In the genomic region with DNA sequence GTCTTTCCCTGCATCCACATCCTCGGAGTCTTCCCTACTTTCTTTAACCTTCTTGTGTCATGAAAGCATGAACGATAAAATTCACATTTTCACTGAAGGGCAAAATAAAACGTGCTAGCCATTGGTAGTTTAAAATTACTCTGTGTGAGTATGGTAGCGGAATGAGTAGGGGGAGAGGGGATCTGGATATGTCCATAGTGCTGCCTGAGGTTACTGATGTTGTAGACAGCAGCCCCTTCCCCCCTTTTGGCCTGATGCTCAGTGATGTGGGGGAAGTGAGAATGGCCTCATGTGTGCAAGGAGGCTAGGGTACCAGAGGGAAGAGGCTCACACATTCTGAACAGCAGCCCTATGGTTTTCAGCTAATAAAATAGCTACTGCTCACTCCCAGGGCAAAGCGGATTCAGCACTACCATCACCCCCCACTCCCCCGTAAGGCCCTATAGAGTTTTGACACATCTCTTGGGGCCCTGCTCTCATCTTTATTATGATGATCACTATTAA, we compare ENCODE assay signal across 9 mouse cellular contexts. TPM values are rescaled to one million over a fixed set of nuclear protein-coding genes. Genes with fewer than 3 reads are reported as not detected.
A peak's percentile ranks its signal among the peaks of the same experiment; 100 is the strongest.
DNase-seq lines count a peak whose midpoint lies in the region; ATAC-seq and TF ChIP-seq lines count a peak whose summit lies in the region.
"Had no signal": no experiment of that assay in that cellular context is flagged by ENCODE, and none has a peak within 500 bp of the region (broad histone marks: within the 10 kb centered on the region; RNA-seq: fewer than 3 reads in every experiment).

No protein-coding gene starts in this region.

- no peaks in the 10 kb centered on the region for H3K79me2 ChIP-seq in heart, adult 2 months (replicated peaks; ENCODE audit: control insufficient read depth, insufficient read depth, low read length)
- peaks cover 65% of the 10 kb centered on the region for H3K79me2 ChIP-seq in C2C12 (ENCODE audit: control insufficient read depth, insufficient read depth)

- H3K27me3 ChIP-seq in heart, adult 2 months (ENCODE audit: control insufficient read depth, insufficient read depth, low read length): no peaks in the 10 kb centered on the region
- H3K27me3 ChIP-seq in C2C12 (ENCODE audit: control insufficient read depth, insufficient read depth, insufficient read length): no peaks in the 10 kb centered on the region
- H3K27me3 ChIP-seq in forebrain, embryonic 11.5 days (ENCODE audit: control insufficient read depth, insufficient read depth, low read length): peaks cover 20% of the 10 kb centered on the region
- no peaks in the 10 kb centered on the region for H3K27me3 ChIP-seq in limb, embryonic 14.5 days (ENCODE audit: control insufficient read depth, insufficient read depth, low read length)
- peaks cover 4% of the 10 kb centered on the region; the same call in 1 of the 2 replicates for H3K27me3 ChIP-seq in stomach, embryonic 16.5 days (ENCODE audit: control insufficient read depth, insufficient read depth, low read length)
- H3K27me3 ChIP-seq: CH12.LX had no signal

- TF ChIP-seq CTCF in heart, adult 2 months (IDR thresholded peaks at IDR 0.05): no peak
- TF ChIP-seq CTCF in C2C12 (IDR thresholded peaks at IDR 0.05; ENCODE audit: control insufficient read depth, insufficient read depth, insufficient read length): no peak

- H3K9me3 ChIP-seq in forebrain, embryonic 11.5 days (ENCODE audit: control insufficient read depth, low read length): no peaks in the 10 kb centered on the region
- no peaks in the 10 kb centered on the region for H3K9me3 ChIP-seq in limb, embryonic 14.5 days (ENCODE audit: control insufficient read depth, low read length)
- no peaks in the 10 kb centered on the region for H3K9me3 ChIP-seq in stomach, embryonic 16.5 days (replicated peaks; ENCODE audit: control insufficient read depth, low read length)

- 0 out of 2 replicates have a peak overlapping the region, but pooled peaks have one; percentile 46 for H3K9ac ChIP-seq in heart, adult 2 months (ENCODE audit: low read depth, low read length)
- peak overlapping the region; percentile 82; the same call in 1 of the 2 replicates for H3K9ac ChIP-seq in forebrain, embryonic 11.5 days (ENCODE audit: low read length)
- peak overlapping the region; percentile 93 for H3K9ac ChIP-seq in limb, embryonic 14.5 days (ENCODE audit: low read depth, low read length, severe bottlenecking)
- H3K9ac ChIP-seq in stomach, embryonic 16.5 days (ENCODE audit: low read length): peak overlapping the region; percentile 87

- H3K79me3 ChIP-seq in C2C12 (ENCODE audit: low read depth): peaks cover 51% of the 10 kb centered on the region

- no peak overlapping the region; the same call in 1 of the 2 replicates for H3K27ac ChIP-seq in heart, adult 2 months
- H3K27ac ChIP-seq in forebrain, embryonic 11.5 days (ENCODE audit: low read depth, low read length): no peak overlapping the region
- H3K27ac ChIP-seq in limb, embryonic 14.5 days (replicated peaks; ENCODE audit: low read depth, low read length): peak overlapping the region; percentile 94
- H3K27ac ChIP-seq in stomach, embryonic 16.5 days (ENCODE audit: low read length): peak overlapping the region; percentile 94; the same call in 1 of the 2 replicates

- peaks cover 4% of the 10 kb centered on the region for H3K36me3 ChIP-seq in heart, adult 2 months (ENCODE audit: control insufficient read depth, insufficient read depth, low read length)
- peaks cover 4% of the 10 kb centered on the region for H3K36me3 ChIP-seq in C2C12 (ENCODE audit: control insufficient read depth, insufficient read depth)
- no peaks in the 10 kb centered on the region for H3K36me3 ChIP-seq in forebrain, embryonic 11.5 days (ENCODE audit: control insufficient read depth, insufficient read depth, low read length)
- H3K36me3 ChIP-seq in limb, embryonic 14.5 days (ENCODE audit: control insufficient read depth, insufficient read depth, low read length): peaks cover 4% of the 10 kb centered on the region; the same call in 1 of the 2 replicates
- H3K36me3 ChIP-seq in stomach, embryonic 16.5 days (ENCODE audit: control insufficient read depth, insufficient read depth, low read length): no peaks in the 10 kb centered on the region

- ATAC-seq in forebrain, embryonic 11.5 days (replicated peaks; ENCODE audit: low FRiP score): no peak
- ATAC-seq in limb, embryonic 14.5 days (ENCODE audit: low FRiP score, low read depth): no peak
- no peak for ATAC-seq in stomach, embryonic 16.5 days (ENCODE audit: insufficient read depth, low FRiP score)

- DNase-seq in heart, adult 2 months: peak in 1 of 2 experiments; percentile 24
- no peak for DNase-seq in heart, adult 8-10 months (ENCODE audit: low spot score)
- DNase-seq in forebrain, embryonic 11.5 days (ENCODE audit: low spot score): peak; percentile 56
- peak; percentile 11 for DNase-seq in limb, embryonic 14.5 days (ENCODE audit: low spot score)
- no peak for DNase-seq in spleen, adult 12 weeks (ENCODE audit: low spot score)
- DNase-seq in layer of hippocampus, adult 9-10 months (ENCODE audit: low spot score): no peak

- H3K4me1 ChIP-seq in heart, adult 2 months (ENCODE audit: control insufficient read depth, insufficient read depth, low read length): peaks cover 4% of the 10 kb centered on the region
- peaks cover 12% of the 10 kb centered on the region for H3K4me1 ChIP-seq in forebrain, embryonic 11.5 days (replicated peaks; ENCODE audit: control insufficient read depth, insufficient read depth, low read length)
- peaks cover 8% of the 10 kb centered on the region; the same call in 1 of the 2 replicates for H3K4me1 ChIP-seq in limb, embryonic 14.5 days (ENCODE audit: control insufficient read depth, insufficient read depth, low read length)
- peaks cover 8% of the 10 kb centered on the region; the same call in 1 of the 2 replicates for H3K4me1 ChIP-seq in stomach, embryonic 16.5 days (ENCODE audit: control insufficient read depth, insufficient read depth, low read length)

- H3K4me3 ChIP-seq in heart, adult 2 months: peak overlapping the region; percentile 69
- peak overlapping the region; percentile 79 for H3K4me3 ChIP-seq in C2C12 (ENCODE audit: insufficient read depth, poor library complexity, severe bottlenecking)
- peak overlapping the region; percentile 67 for H3K4me3 ChIP-seq in forebrain, embryonic 11.5 days (ENCODE audit: low read depth, low read length)
- peak overlapping the region; percentile 89 for H3K4me3 ChIP-seq in limb, embryonic 14.5 days (replicated peaks; ENCODE audit: low read length)
- peak overlapping the region; percentile 87 for H3K4me3 ChIP-seq in stomach, embryonic 16.5 days (replicated peaks; ENCODE audit: low read length)

- intact Hi-C loops in heart, adult 2 months (cut with DNase I): loop anchor here (5.0 to 10.0 kb wide), 3 partner anchors 1112 to 1504 kb away; no protein-coding TSS in a partner anchor

- no peak for TF ChIP-seq EP300 in heart, adult 2 months (IDR thresholded peaks at IDR 0.05; ENCODE audit: insufficient read depth, low read depth, low read length)

- peak overlapping the region; percentile 81 for H3ac ChIP-seq in C2C12 (ENCODE audit: control insufficient read depth, insufficient read length, low read depth)

- 47% methylated on average over 6 of the region's 6 CpGs for WGBS in heart, adult 2 months
- WGBS in forebrain, embryonic 11.5 days: 3% methylated on average over 6 of the region's 6 CpGs
- WGBS in limb, embryonic 14.5 days: 2% methylated on average over 6 of the region's 6 CpGs
- WGBS in stomach, embryonic 16.5 days: 7% methylated on average over 6 of the region's 6 CpGs

- no peak for TF ChIP-seq POLR2A in heart, adult 2 months (IDR thresholded peaks at IDR 0.05; ENCODE audit: insufficient read depth, low read depth, low read length)
- TF ChIP-seq POLR2A in limb, embryonic 14.5 days (IDR thresholded peaks at IDR 0.05; ENCODE audit: borderline replicate concordance, extremely low read depth, insufficient read depth, insufficient read length): no peak

- peak overlapping the region; percentile 79 for H3K4me2 ChIP-seq in forebrain, embryonic 11.5 days (ENCODE audit: low read depth, low read length, severe bottlenecking)
- peak overlapping the region; percentile 83 for H3K4me2 ChIP-seq in limb, embryonic 14.5 days (replicated peaks; ENCODE audit: low read depth, low read length, severe bottlenecking)
- H3K4me2 ChIP-seq in stomach, embryonic 16.5 days (ENCODE audit: low read depth, low read length): peak overlapping the region; percentile 81

TF ChIP-seq in C2C12, 6 proteins besides CTCF, POLR2A, EP300 and RAD21:
- TF ChIP-seq USF1 (IDR thresholded peaks at IDR 0.05; ENCODE audit: low read depth): no peak
- no peak for TF ChIP-seq MYOD1 (IDR thresholded peaks at IDR 0.05; ENCODE audit: control insufficient read depth, insufficient read length, low read depth)
- no peak for TF ChIP-seq MYOG (IDR thresholded peaks at IDR 0.05; ENCODE audit: control insufficient read depth, extremely low read depth, insufficient read length)
- no peak for TF ChIP-seq MAX (IDR thresholded peaks at IDR 0.05)
- TF ChIP-seq FOSL1 (IDR thresholded peaks at IDR 0.05; ENCODE audit: insufficient read depth, low read length, poor library complexity, severe bottlenecking): no peak
- no peak for TF ChIP-seq CEBPB (IDR thresholded peaks at IDR 0.05; ENCODE audit: low read depth)

RNA-seq across cellular contexts. Expression of a gene that starts 4.5 kb away (rescaled TPM):
- total RNA-seq in heart, adult 2 months (2021): 1 to 10 TPM; 4.8 to 6.9 TPM
- 2.2 and 4.2 TPM in 2 replicates for polyA plus RNA-seq in heart, adult 2 months (2012; rRNA removed)
- total RNA-seq in heart, adult 8-10 months (2022): 1 to 10 TPM; 5.9 to 8.0 (median 6.1) TPM
- polyA plus RNA-seq in C2C12 (2012; fragmentation: generic; extraction: Trizol): 7.6 TPM
- 17.1 and 19.3 TPM in 2 replicates for polyA plus RNA-seq in forebrain, embryonic 11.5 days (2014; fragmentation: Nextera tagmentation; extraction: Ambion mirVana)
- polyA plus RNA-seq in limb, embryonic 14.5 days (2012; rRNA removed): 32.9 and 38.4 TPM in 2 replicates
- 57.1 and 67.1 TPM in 2 replicates for polyA plus RNA-seq in limb, embryonic 14.5 days (2014; fragmentation: Nextera tagmentation; extraction: Ambion mirVana)
- polyA plus RNA-seq in stomach, embryonic 16.5 days (2015; fragmentation: Nextera tagmentation; extraction: Ambion mirVana): 16.7 and 19.9 TPM in 2 replicates
- total RNA-seq: CH12.LX had no signal

Comparison
In these comparisons a context has a peak if more than half of its experiments do, and no peak if none do; other contexts are left out.
1. DNase-seq: peak in forebrain, embryonic 11.5 days (single experiment) and limb, embryonic 14.5 days (single experiment); none in heart, adult 8-10 months (single experiment), spleen, adult 12 weeks (single experiment) and layer of hippocampus, adult 9-10 months (single experiment).
2. H3K27ac ChIP-seq: peak in limb, embryonic 14.5 days (single experiment) and stomach, embryonic 16.5 days (single experiment); none in heart, adult 2 months (single experiment) and forebrain, embryonic 11.5 days (single experiment).
3. Peak in every context shown above with its lines, with median percentiles within 50 percentile points of each other: H3K4me3 ChIP-seq, H3K9ac ChIP-seq and H3K4me2 ChIP-seq.